Mouse (Mus musculus): ENCODE measurements around the gene Kcnj5. TPM values are rescaled to one million over a fixed set of nuclear protein-coding genes. Genes with fewer than 3 reads are reported as not detected.
A peak's percentile ranks its signal among the peaks of the same experiment; 100 is the strongest.

The Kcnj5 gene
- total and polyA plus RNA-seq, 2 experiments from 2014 or later = 32.5 to 58.1 TPM

DNA sequence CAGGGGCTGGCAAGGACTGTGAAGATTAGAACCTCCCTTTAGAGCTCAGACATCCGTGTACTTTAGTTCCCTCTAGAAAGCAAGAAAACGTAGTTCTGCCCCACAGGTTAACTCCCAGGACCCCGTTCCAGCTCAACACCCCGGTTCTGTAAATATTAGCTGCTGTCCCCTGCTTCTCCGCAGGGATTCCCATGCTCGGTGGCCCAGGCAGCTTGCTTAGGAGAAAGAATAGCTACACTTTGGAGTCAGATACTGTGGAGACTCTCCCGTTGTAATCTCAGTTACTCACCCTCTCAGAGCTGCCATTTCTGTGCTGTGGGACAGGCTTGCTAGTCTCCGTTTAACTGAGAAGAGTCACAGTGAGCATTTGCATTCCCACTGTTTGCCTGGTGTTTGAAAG, 1.2 kb downstream of the Kcnj5 start:
- WGBS = 17% methylated on average over 8 of the region's 8 CpGs
- H3K9ac ChIP-seq (replicated peaks; ENCODE audit: low read depth, low read length) = peak overlapping the region; percentile 40
- H3K36me3 ChIP-seq (replicated peaks; ENCODE audit: control insufficient read depth, insufficient read depth, low read length) = no peaks in the 10 kb centered on the region
- H3K4me3 ChIP-seq (ENCODE audit: low read depth, low read length) = peak overlapping the region; percentile 57
- H3K4me2 ChIP-seq (ENCODE audit: low read depth, low read length) = peak overlapping the region; percentile 81
- no peak for TF ChIP-seq CTCF (IDR thresholded peaks at IDR 0.05; ENCODE audit: low read depth)
- no peak for TF ChIP-seq EP300 (IDR thresholded peaks at IDR 0.05; ENCODE audit: low read depth)
- ATAC-seq (ENCODE audit: insufficient read depth, low read depth) (no peak), DNase-seq (ENCODE audit: low spot score) (no peak)
- no peaks in the 10 kb centered on the region for H3K9me3 ChIP-seq (replicated peaks; ENCODE audit: control insufficient read depth, low read length)
- H3K4me1 ChIP-seq (ENCODE audit: control insufficient read depth, insufficient read depth) = peaks cover 21% of the 10 kb centered on the region
- no peaks in the 10 kb centered on the region for H3K27me3 ChIP-seq (ENCODE audit: control insufficient read depth, insufficient read depth, low read length)
- peak overlapping the region; percentile 90 for H3K27ac ChIP-seq (ENCODE audit: low read depth)

DNA sequence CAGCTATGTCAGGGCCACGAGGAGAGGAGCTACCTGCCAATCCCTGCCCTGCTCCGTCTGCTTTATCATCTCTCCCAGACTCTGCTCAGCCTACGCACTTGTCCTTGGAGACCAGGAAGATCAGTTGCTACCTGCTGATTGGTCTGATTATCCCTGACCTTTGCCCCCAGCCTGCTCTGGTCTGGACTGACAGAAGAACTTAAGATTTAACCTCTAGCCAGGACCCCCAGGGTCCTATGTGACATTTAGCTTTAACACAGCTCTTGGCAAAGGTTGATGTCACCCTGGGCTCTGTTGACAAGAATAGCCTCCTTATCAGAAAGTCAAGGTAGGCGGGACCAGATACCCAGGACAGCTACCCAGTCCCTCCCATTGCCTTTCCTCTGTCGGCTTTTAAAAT, 3.3 kb downstream of the Kcnj5 start:
- H3K9me3 ChIP-seq (replicated peaks; ENCODE audit: control insufficient read depth, low read length) = no peaks in the 10 kb centered on the region
- peaks cover 29% of the 10 kb centered on the region for H3K4me1 ChIP-seq (ENCODE audit: control insufficient read depth, insufficient read depth)
- ATAC-seq (ENCODE audit: insufficient read depth, low read depth) = peak; percentile 68
- no peak for TF ChIP-seq EP300 (IDR thresholded peaks at IDR 0.05; ENCODE audit: low read depth)
- no peak for TF ChIP-seq CTCF (IDR thresholded peaks at IDR 0.05; ENCODE audit: low read depth)
- H3K27ac ChIP-seq (ENCODE audit: low read depth) = peak overlapping the region; percentile 90
- peak; percentile 79 for DNase-seq (ENCODE audit: low spot score)
- peak overlapping the region; percentile 81 for H3K4me2 ChIP-seq (ENCODE audit: low read depth, low read length)
- H3K36me3 ChIP-seq (replicated peaks; ENCODE audit: control insufficient read depth, insufficient read depth, low read length) = no peaks in the 10 kb centered on the region
- no peak overlapping the region for H3K9ac ChIP-seq (replicated peaks; ENCODE audit: low read depth, low read length)
- no peaks in the 10 kb centered on the region for H3K27me3 ChIP-seq (ENCODE audit: control insufficient read depth, insufficient read depth, low read length)
- H3K4me3 ChIP-seq (ENCODE audit: low read depth, low read length) = no peak overlapping the region
- WGBS = 12% methylated on average over 5 of the region's 5 CpGs

DNA sequence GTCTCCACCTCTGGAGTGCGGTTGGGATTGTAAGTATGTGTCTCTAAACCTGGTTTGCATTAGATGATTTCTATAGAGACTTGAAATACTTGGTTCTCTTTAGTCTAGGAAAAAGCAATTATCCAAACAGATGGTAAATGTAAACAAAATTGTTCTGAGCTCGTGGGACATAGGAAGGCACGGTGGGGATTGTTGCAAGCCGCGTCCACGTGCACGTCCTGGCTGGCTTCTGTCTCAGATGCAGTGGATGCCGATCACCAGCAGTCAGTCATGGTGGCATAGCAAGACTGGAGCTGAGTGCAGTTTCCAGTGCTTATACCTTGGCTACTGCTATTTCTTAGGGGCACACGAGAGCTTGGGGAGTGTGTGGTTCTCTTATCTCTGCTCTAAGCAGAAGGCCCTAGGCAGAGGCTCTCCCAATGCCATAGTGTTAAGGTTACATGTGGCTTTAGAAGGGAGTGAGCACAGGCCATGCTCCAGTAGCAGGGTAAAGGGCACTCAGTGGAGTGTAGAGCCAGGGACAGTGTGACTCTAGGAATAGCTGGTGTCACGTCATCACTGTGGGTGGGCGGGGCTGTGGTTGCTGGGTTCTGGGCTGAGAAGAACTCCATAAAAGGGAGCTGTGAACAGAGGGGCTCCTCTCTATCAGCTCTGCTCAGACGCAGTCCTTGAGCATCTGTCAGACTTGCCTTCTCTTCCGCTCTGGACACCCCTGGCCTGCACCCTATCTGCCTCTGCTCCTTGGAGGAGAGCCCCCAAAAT, 8.6 kb downstream of the Kcnj5 start:
- no peaks in the 10 kb centered on the region for H3K27me3 ChIP-seq (ENCODE audit: control insufficient read depth, insufficient read depth, low read length)
- peak overlapping the region; percentile 75 for H3K27ac ChIP-seq (ENCODE audit: low read depth)
- WGBS = 61% methylated on average over 13 of the region's 13 CpGs
- ATAC-seq (ENCODE audit: insufficient read depth, low read depth) = peak; percentile 85
- TF ChIP-seq EP300 (IDR thresholded peaks at IDR 0.05; ENCODE audit: low read depth) (no peak), CTCF (IDR thresholded peaks at IDR 0.05; ENCODE audit: low read depth) (no peak)
- DNase-seq (ENCODE audit: low spot score) = peak; percentile 66
- 0 out of 2 replicates have a peak, but pooled peaks cover 2% of the 10 kb centered on the region for H3K36me3 ChIP-seq (replicated peaks; ENCODE audit: control insufficient read depth, insufficient read depth, low read length)
- H3K4me3 ChIP-seq (ENCODE audit: low read depth, low read length) = no peak overlapping the region
- H3K4me2 ChIP-seq (ENCODE audit: low read depth, low read length) = no peak overlapping the region
- no peaks in the 10 kb centered on the region for H3K9me3 ChIP-seq (replicated peaks; ENCODE audit: control insufficient read depth, low read length)
- peaks cover 39% of the 10 kb centered on the region for H3K4me1 ChIP-seq (ENCODE audit: control insufficient read depth, insufficient read depth)
- no peak overlapping the region for H3K9ac ChIP-seq (replicated peaks; ENCODE audit: low read depth, low read length)

DNA sequence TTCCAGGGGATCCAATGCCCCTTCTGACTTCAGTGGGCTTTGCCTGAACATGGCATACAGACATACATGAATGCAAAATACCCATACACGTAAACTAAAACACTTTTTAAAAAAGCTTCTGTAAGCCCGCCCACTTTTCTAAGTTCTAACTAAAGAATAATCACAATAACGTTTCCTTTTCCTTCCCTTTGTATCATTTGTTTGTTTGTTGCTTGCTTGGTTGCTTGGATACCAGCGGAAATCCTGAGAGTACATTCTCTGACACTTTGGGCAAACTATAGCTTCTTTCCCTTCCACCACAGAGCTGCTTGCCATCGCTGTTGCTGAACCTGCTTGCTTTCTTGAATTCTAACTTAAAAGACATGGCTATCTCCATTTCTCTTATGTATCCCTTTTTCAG, 13.0 kb downstream of the Kcnj5 start:
- Histone ChIP-seq H3K27ac (ENCODE audit: low read depth) (peak overlapping the region; percentile 30; the same call in 1 of the 2 replicates), H3K9me3 (replicated peaks; ENCODE audit: control insufficient read depth, low read length) (no peaks in the 10 kb centered on the region), H3K4me1 (ENCODE audit: control insufficient read depth, insufficient read depth) (peaks cover 30% of the 10 kb centered on the region), H3K9ac (replicated peaks; ENCODE audit: low read depth, low read length) (no peak overlapping the region), H3K4me2 (ENCODE audit: low read depth, low read length) (no peak overlapping the region), H3K4me3 (ENCODE audit: low read depth, low read length) (no peak overlapping the region), H3K27me3 (ENCODE audit: control insufficient read depth, insufficient read depth, low read length) (no peaks in the 10 kb centered on the region), H3K36me3 (replicated peaks; ENCODE audit: control insufficient read depth, insufficient read depth, low read length) (0 out of 2 replicates have a peak, but pooled peaks cover 2% of the 10 kb centered on the region)
- TF ChIP-seq CTCF (IDR thresholded peaks at IDR 0.05; ENCODE audit: low read depth) (no peak), EP300 (IDR thresholded peaks at IDR 0.05; ENCODE audit: low read depth) (no peak)
- no peak for ATAC-seq (ENCODE audit: insufficient read depth, low read depth)
- 56% methylated on average over 5 of the region's 5 CpGs for WGBS
- DNase-seq (ENCODE audit: low spot score) = peak; percentile 49

DNA sequence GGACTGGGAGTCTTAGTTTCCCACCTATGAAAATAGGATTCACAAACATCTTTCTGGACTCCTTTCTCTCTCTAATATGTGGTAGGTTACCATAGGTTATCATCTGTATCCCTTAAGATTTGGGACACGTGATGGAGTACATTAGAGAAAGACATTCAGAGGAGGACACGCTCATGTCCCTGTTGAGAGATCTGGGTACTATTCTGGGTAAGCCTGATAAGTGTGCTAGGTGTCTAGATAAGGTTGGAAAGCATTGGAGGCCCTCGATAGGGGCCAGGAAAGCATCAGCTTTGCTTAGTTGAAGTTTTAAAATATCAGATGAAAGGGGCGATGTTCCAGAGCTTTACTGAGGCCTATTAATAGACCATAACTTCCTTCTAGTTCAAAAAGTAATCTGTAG, 15.4 kb downstream of the Kcnj5 start:
- Histone ChIP-seq H3K27ac (ENCODE audit: low read depth) (no peak overlapping the region), H3K4me1 (ENCODE audit: control insufficient read depth, insufficient read depth) (peaks cover 21% of the 10 kb centered on the region; the same call in 1 of the 2 replicates), H3K4me2 (ENCODE audit: low read depth, low read length) (no peak overlapping the region), H3K9ac (replicated peaks; ENCODE audit: low read depth, low read length) (no peak overlapping the region), H3K9me3 (replicated peaks; ENCODE audit: control insufficient read depth, low read length) (no peaks in the 10 kb centered on the region), H3K27me3 (ENCODE audit: control insufficient read depth, insufficient read depth, low read length) (no peaks in the 10 kb centered on the region), H3K4me3 (ENCODE audit: low read depth, low read length) (no peak overlapping the region), H3K36me3 (replicated peaks; ENCODE audit: control insufficient read depth, insufficient read depth, low read length) (no peaks in the 10 kb centered on the region)
- DNase-seq (ENCODE audit: low spot score) (no peak), ATAC-seq (ENCODE audit: insufficient read depth, low read depth) (no peak)
- WGBS = 38% methylated on average over 4 of the region's 4 CpGs
- no peak for TF ChIP-seq CTCF (IDR thresholded peaks at IDR 0.05; ENCODE audit: low read depth)
- no peak for TF ChIP-seq EP300 (IDR thresholded peaks at IDR 0.05; ENCODE audit: low read depth)

Measured in heart, postnatal 0 days (tissue).